Mouse (Mus musculus): ENCODE results near the gene Elp4. TPM values are rescaled to one million over a fixed set of nuclear protein-coding genes. Genes with fewer than 3 reads are reported as not detected.

Gene Elp4
- polyA plus RNA-seq, 1 experiment from 2014 or later: 36.0 TPM

DNA sequence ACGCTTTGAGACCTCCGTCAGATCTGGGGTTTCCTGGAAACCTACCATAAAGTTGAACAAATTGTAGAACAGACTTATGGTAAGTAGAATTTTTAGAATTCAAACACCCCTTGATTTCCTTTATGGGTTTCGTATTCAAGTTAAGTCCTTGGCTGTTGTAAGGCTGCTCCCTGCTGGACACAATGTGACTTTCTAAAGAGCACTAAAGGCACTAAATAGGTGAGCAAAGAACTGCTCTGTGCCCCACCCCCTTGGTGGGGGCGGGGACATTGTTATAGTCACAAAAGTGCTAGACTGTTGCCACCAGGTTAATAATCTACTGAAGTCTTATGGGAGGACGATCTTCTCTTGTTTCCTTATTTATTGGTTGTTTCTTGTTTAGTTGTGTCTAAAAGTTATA lies 4.0 kb upstream of the Elp4 start:
- H3K4me2 ChIP-seq (replicated peaks): no peak overlapping the region
- WGBS: 84% methylated on average over 5 of the region's 5 CpGs
- DNase-seq (ENCODE audit: low spot score): no peak
- H3K9me3 ChIP-seq (ENCODE audit: control insufficient read depth, low read length): no peaks in the 10 kb centered on the region
- H3K4me1 ChIP-seq (replicated peaks; ENCODE audit: control insufficient read depth, insufficient read depth, low read length): peaks cover 8% of the 10 kb centered on the region
- no peaks in the 10 kb centered on the region for H3K27me3 ChIP-seq (ENCODE audit: control insufficient read depth, insufficient read depth, low read length)
- H3K36me3 ChIP-seq (replicated peaks; ENCODE audit: control insufficient read depth, insufficient read depth): peaks cover 7% of the 10 kb centered on the region; the same call in 1 of the 2 replicates
- H3K4me3 ChIP-seq (replicated peaks; ENCODE audit: low read length): no peak overlapping the region
- H3K27ac ChIP-seq: no peak overlapping the region
- no peak overlapping the region for H3K9ac ChIP-seq
- no peak for ATAC-seq (ENCODE audit: low FRiP score)

DNA sequence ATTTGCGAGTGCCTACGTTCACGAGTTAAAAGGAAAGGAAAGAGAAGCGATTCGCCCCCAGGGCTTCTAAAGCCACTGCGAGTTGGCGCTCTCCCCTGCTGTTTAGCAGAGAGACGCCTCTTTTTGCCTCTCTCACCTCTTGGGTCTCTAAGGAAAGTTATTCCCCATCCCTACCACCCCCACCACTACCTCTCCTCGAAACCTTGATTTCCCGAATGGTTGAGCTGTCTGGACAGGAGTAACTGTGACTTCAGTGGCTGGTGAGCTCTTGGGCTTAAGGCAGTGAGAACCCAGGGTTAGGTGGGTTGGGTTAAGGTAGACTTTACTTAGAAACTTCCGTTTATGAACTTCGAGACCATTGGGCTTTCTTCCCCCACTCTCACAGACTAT lies 388 bp upstream of the Elp4 start:
- Histone ChIP-seq H3K4me3 (replicated peaks; ENCODE audit: low read length) (peak overlapping the region; percentile 84), H3K4me2 (replicated peaks) (peak overlapping the region; percentile 56), H3K27ac (no peak overlapping the region), H3K9me3 (ENCODE audit: control insufficient read depth, low read length) (no peaks in the 10 kb centered on the region), H3K36me3 (replicated peaks; ENCODE audit: control insufficient read depth, insufficient read depth) (no peaks in the 10 kb centered on the region), H3K9ac (peak overlapping the region; percentile 48), H3K4me1 (replicated peaks; ENCODE audit: control insufficient read depth, insufficient read depth, low read length) (peaks cover 8% of the 10 kb centered on the region), H3K27me3 (ENCODE audit: control insufficient read depth, insufficient read depth, low read length) (no peaks in the 10 kb centered on the region)
- under 1% methylated on average over 12 of the region's 12 CpGs for WGBS
- ATAC-seq (ENCODE audit: low FRiP score): peak; percentile 51
- no peak for DNase-seq (ENCODE audit: low spot score)

DNA sequence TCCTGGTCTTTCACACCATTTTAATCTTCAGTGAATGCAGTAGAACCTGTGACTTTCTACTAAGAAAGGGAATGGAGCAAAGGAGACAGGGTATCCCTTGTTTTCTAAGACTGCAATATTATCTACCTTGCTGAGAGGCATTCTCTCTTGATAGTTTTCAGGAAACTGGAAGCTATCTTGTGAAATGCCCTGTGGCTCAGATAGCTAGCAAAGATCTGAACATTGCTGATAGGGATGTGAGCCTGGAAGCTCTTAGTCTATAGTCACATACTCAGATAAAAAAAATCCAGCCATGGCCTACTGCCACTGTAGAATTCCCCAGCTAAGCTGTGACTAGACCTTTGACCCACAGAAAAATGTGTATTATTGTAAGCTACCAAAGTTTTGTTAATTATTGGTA lies 13.5 kb downstream of the Elp4 start:
- no peak overlapping the region for H3K4me3 ChIP-seq (replicated peaks; ENCODE audit: low read length)
- peaks cover 11% of the 10 kb centered on the region; the same call in 1 of the 2 replicates for H3K36me3 ChIP-seq (replicated peaks; ENCODE audit: control insufficient read depth, insufficient read depth)
- DNase-seq (ENCODE audit: low spot score) (no peak), ATAC-seq (ENCODE audit: low FRiP score) (no peak)
- no peak overlapping the region for H3K27ac ChIP-seq
- H3K27me3 ChIP-seq (ENCODE audit: control insufficient read depth, insufficient read depth, low read length): no peaks in the 10 kb centered on the region
- H3K4me2 ChIP-seq (replicated peaks): no peak overlapping the region
- no peak overlapping the region for H3K9ac ChIP-seq
- H3K9me3 ChIP-seq (ENCODE audit: control insufficient read depth, low read length): peaks cover 6% of the 10 kb centered on the region; the same call in 1 of the 2 replicates
- H3K4me1 ChIP-seq (replicated peaks; ENCODE audit: control insufficient read depth, insufficient read depth, low read length): no peaks in the 10 kb centered on the region

DNA sequence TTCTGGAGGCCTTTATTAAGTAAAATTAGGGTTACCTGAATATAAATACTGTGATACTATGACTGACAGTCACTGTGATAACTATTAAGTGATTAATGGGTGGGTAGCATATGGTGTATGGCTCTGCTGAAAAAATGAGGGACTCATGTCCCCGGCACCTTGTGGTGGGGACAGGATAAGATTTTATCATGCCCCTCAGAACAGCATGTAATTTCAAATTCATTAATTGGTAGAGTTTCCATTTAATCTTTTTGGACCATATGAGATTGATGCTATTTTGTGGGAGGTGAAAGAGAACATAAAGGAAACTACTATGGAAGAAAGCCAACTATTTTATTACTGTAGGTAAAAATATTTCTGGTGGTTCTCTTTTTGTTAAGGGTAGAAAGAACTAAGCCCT lies 31.0 kb downstream of the Elp4 start:
- Histone ChIP-seq H3K27me3 (ENCODE audit: control insufficient read depth, insufficient read depth, low read length) (no peaks in the 10 kb centered on the region), H3K4me2 (replicated peaks) (no peak overlapping the region), H3K9me3 (ENCODE audit: control insufficient read depth, low read length) (no peaks in the 10 kb centered on the region), H3K27ac (no peak overlapping the region), H3K4me1 (replicated peaks; ENCODE audit: control insufficient read depth, insufficient read depth, low read length) (no peaks in the 10 kb centered on the region), H3K36me3 (replicated peaks; ENCODE audit: control insufficient read depth, insufficient read depth) (peaks cover 4% of the 10 kb centered on the region; the same call in 1 of the 2 replicates), H3K4me3 (replicated peaks; ENCODE audit: low read length) (no peak overlapping the region), H3K9ac (no peak overlapping the region)
- no peak for ATAC-seq (ENCODE audit: low FRiP score)
- DNase-seq (ENCODE audit: low spot score): no peak
- WGBS: 91% methylated on average over 1 of the region's 1 CpGs

DNA sequence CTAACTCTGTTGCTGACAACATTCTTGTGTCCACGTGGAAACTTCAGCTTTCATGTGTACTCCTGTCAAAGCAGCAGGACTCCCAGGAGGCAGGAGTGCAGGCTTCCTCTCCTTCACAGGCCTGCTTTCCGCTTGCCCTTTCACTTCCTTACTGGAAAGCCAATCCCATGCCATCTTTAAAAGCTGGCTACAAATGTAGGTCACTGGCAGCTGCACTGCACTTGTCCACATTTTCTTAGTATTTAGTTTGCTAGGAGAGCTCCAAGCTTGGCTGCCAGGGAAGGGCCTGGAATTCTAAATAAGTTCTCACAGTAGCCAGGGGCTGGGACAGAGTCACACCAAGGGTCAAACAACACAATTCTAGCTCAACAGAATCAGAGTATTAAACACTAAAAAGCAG lies 49.6 kb downstream of the Elp4 start:
- Histone ChIP-seq H3K4me3 (replicated peaks; ENCODE audit: low read length) (no peak overlapping the region), H3K9me3 (ENCODE audit: control insufficient read depth, low read length) (no peaks in the 10 kb centered on the region), H3K36me3 (replicated peaks; ENCODE audit: control insufficient read depth, insufficient read depth) (no peaks in the 10 kb centered on the region), H3K4me1 (replicated peaks; ENCODE audit: control insufficient read depth, insufficient read depth, low read length) (no peaks in the 10 kb centered on the region), H3K4me2 (replicated peaks) (no peak overlapping the region), H3K9ac (no peak overlapping the region), H3K27ac (no peak overlapping the region; the same call in 1 of the 2 replicates), H3K27me3 (ENCODE audit: control insufficient read depth, insufficient read depth, low read length) (no peaks in the 10 kb centered on the region)
- peak; percentile 25 for DNase-seq (ENCODE audit: low spot score)
- 43% methylated on average over 2 of the region's 2 CpGs for WGBS
- no peak for ATAC-seq (ENCODE audit: low FRiP score)

DNA sequence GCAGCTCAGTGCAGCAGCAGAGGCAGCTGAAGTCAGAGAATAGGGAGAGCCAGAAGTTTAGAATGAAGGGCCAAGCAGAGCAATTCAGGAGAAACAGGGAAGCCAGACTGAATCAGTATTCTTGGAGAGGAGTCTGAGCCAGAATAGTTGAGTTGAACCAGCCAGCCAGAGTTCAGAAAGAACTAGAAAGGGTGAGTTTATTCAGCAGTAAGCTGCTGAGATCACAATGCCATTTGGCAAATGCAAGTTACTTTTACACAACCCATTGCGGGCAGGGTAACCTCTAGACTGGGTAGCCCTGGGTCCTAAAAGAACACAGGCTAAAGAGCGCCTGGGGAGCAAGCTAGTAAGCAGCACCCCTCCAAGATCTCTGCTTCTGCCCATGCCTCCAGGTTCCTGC lies 51.4 kb downstream of the Elp4 start:
- H3K4me1 ChIP-seq (replicated peaks; ENCODE audit: control insufficient read depth, insufficient read depth, low read length): no peaks in the 10 kb centered on the region
- no peaks in the 10 kb centered on the region for H3K9me3 ChIP-seq (ENCODE audit: control insufficient read depth, low read length)
- 96% methylated on average over 2 of the region's 2 CpGs for whole genome bisulfite sequencing
- H3K4me3 ChIP-seq (replicated peaks; ENCODE audit: low read length): no peak overlapping the region
- H3K36me3 ChIP-seq (replicated peaks; ENCODE audit: control insufficient read depth, insufficient read depth): no peaks in the 10 kb centered on the region
- no peaks in the 10 kb centered on the region for H3K27me3 ChIP-seq (ENCODE audit: control insufficient read depth, insufficient read depth, low read length)
- no peak overlapping the region for H3K4me2 ChIP-seq (replicated peaks)
- H3K9ac ChIP-seq: no peak overlapping the region
- H3K27ac ChIP-seq: no peak overlapping the region
- DNase-seq (ENCODE audit: low spot score) (no peak), ATAC-seq (ENCODE audit: low FRiP score) (no peak)

DNA sequence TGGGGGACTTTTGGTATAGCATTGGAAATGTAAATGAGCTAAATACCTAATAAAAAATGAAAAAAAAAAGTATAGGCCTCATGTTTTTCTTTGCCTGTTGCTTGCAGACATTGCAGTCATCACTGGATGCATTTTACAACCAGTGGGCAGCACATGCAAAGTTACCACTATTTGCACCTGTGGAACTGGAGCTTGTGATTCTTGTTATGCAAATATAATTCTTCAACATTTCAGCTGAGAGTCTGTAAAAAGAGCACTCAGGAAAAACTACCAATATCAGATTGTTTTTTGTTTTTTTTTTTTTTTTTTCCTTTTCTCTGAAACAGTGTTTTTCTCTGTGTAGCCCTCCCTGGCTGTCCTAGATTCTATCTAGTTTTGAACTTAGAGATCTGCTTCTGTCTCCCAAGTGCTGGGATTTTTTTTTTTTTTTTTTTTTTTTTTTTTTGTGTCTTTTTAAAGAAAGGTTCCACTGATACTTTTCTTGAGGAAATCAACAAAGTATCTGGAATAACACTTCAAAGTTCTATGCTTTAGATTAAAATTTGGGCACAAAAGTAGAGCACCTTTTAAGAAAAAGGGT lies 52.6 kb downstream of the Elp4 start:
- ATAC-seq (ENCODE audit: low FRiP score) (no peak), DNase-seq (ENCODE audit: low spot score) (no peak)
- Histone ChIP-seq H3K4me1 (replicated peaks; ENCODE audit: control insufficient read depth, insufficient read depth, low read length) (no peaks in the 10 kb centered on the region), H3K4me2 (replicated peaks) (no peak overlapping the region), H3K27ac (no peak overlapping the region), H3K9ac (no peak overlapping the region), H3K27me3 (ENCODE audit: control insufficient read depth, insufficient read depth, low read length) (no peaks in the 10 kb centered on the region), H3K9me3 (ENCODE audit: control insufficient read depth, low read length) (no peaks in the 10 kb centered on the region), H3K36me3 (replicated peaks; ENCODE audit: control insufficient read depth, insufficient read depth) (no peaks in the 10 kb centered on the region), H3K4me3 (replicated peaks; ENCODE audit: low read length) (no peak overlapping the region)

DNA sequence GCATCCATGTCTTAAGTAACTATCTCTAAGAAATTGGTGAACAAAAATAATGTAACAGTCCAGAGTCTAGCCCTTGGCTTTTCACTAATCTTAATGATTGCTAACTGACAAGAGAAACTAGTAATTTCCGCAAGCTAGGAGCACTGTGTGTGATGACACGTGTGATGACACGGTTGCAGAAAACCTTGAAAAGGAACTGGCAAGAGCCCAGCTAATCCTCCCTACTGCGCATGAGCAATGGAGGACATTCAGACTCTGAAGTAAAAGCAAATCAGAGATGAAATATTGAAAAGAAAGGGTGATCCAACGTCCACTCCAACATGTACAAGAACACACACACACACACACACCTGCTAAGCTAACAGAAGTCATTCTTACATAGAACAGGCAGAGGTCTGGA lies 61.2 kb downstream of the Elp4 start:
- H3K9ac ChIP-seq: no peak overlapping the region
- no peaks in the 10 kb centered on the region for H3K36me3 ChIP-seq (replicated peaks; ENCODE audit: control insufficient read depth, insufficient read depth)
- no peak overlapping the region for H3K27ac ChIP-seq
- no peak for DNase-seq (ENCODE audit: low spot score)
- H3K4me2 ChIP-seq (replicated peaks): no peak overlapping the region
- H3K27me3 ChIP-seq (ENCODE audit: control insufficient read depth, insufficient read depth, low read length): no peaks in the 10 kb centered on the region
- ATAC-seq (ENCODE audit: low FRiP score): no peak
- no peaks in the 10 kb centered on the region for H3K9me3 ChIP-seq (ENCODE audit: control insufficient read depth, low read length)
- WGBS: 93% methylated on average over 5 of the region's 5 CpGs
- no peaks in the 10 kb centered on the region for H3K4me1 ChIP-seq (replicated peaks; ENCODE audit: control insufficient read depth, insufficient read depth, low read length)
- H3K4me3 ChIP-seq (replicated peaks; ENCODE audit: low read length): no peak overlapping the region

DNA sequence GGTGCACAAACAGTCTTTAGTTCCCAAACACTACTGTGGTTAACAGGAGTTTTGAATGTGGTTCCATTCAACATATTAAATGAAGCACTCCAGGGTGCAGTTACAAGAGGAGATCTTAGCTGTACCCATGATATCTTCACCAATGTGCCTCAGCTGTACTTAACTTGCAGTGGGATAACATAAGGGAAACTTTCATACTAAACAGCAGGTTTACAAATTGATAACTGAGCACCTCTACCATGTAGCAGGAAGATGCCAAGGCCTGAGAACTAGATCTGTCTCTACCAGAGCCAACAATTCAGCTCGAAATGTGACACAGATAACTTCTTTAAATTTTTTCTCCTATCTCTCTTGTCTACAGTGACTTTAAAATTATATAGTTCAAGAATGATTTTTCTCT lies 86.4 kb downstream of the Elp4 start:
- ATAC-seq (ENCODE audit: low FRiP score): no peak
- Histone ChIP-seq H3K4me1 (replicated peaks; ENCODE audit: control insufficient read depth, insufficient read depth, low read length) (no peaks in the 10 kb centered on the region), H3K4me2 (replicated peaks) (no peak overlapping the region), H3K27ac (no peak overlapping the region), H3K4me3 (replicated peaks; ENCODE audit: low read length) (no peak overlapping the region), H3K9me3 (ENCODE audit: control insufficient read depth, low read length) (no peaks in the 10 kb centered on the region), H3K9ac (no peak overlapping the region), H3K27me3 (ENCODE audit: control insufficient read depth, insufficient read depth, low read length) (no peaks in the 10 kb centered on the region), H3K36me3 (replicated peaks; ENCODE audit: control insufficient read depth, insufficient read depth) (no peaks in the 10 kb centered on the region)
- DNase-seq (ENCODE audit: low spot score): no peak
- 94% methylated on average over 1 of the region's 1 CpGs for WGBS

DNA sequence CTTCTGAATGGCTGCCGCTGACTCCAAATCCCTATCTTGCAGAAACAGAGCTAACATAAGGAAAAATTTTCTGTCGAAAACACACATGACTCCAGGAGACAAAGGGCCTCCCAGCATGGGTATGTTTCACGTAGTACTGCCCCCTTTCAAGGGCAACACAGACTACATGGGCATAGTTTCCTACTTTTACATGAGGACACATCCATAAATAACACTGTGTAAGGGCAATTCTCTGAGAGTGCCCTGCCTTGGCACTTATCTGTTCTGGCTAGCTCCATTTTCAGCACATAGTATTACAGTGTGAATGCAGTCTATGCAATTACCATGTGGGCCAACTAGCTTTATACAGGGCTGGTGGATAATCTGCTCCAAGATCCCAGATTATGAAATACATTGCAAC lies 89.2 kb downstream of the Elp4 start:
- H3K4me1 ChIP-seq (replicated peaks; ENCODE audit: control insufficient read depth, insufficient read depth, low read length): no peaks in the 10 kb centered on the region
- H3K4me2 ChIP-seq (replicated peaks): no peak overlapping the region
- no peaks in the 10 kb centered on the region for H3K27me3 ChIP-seq (ENCODE audit: control insufficient read depth, insufficient read depth, low read length)
- H3K4me3 ChIP-seq (replicated peaks; ENCODE audit: low read length): no peak overlapping the region
- no peaks in the 10 kb centered on the region for H3K36me3 ChIP-seq (replicated peaks; ENCODE audit: control insufficient read depth, insufficient read depth)
- H3K9me3 ChIP-seq (ENCODE audit: control insufficient read depth, low read length): no peaks in the 10 kb centered on the region
- no peak for DNase-seq (ENCODE audit: low spot score)
- ATAC-seq (ENCODE audit: low FRiP score): no peak
- WGBS: 81% methylated on average over 3 of the region's 3 CpGs
- no peak overlapping the region for H3K9ac ChIP-seq
- H3K27ac ChIP-seq: no peak overlapping the region
